Mouse (Mus musculus): ENCODE results near the gene Ubxn6.
"Not testable (repeated sequence)": the region's sequence is repeated elsewhere in the genome, so short reads cannot be mapped to it uniquely, and the experiment has no call there.

Gene Ubxn6

GRCm38 (mm10) chr17:56074827-56075208, at the start of gene Ubxn6:
Gene Ubxn6 (minus strand): TSS chr17:56075028.
- DNase-seq (ENCODE audit: low read depth) = peak; percentile 92

- DNase-seq (ENCODE audit: low read depth) = no peak
Observed at GRCm38 (mm10) chr17:56123681-56124340, 49.0 kb upstream of the Ubxn6 start.

DNA sequence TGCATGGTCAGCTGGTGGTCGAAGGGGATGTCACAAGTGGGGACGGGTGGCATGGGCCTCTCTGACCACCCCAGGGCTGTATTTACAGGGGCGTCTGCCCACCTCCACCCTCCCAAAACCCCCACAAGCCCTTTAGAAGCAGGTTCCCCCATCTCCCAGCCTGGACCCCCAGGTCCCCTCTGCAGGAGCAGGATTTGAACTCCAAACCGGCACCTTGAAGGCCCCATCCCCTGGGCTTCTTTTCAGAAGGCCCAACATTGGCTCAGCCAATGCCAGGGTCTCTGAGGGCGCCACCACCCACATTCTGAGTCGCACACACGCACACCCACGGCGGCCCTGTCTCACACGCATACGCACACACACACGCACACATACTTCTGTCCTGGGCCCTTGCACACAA, 48.3 kb upstream of the Ubxn6 start:
- DNase-seq (ENCODE audit: low read depth) = no peak

GRCm38 (mm10) chr17:56121826-56122225, 47.0 kb upstream of the Ubxn6 start, which contains the start of gene Lrg1:
Gene Lrg1 (minus strand): TSS chr17:56122001.
- no peak for DNase-seq (ENCODE audit: low read depth)

GRCm38 (mm10) chr17:56119981-56120880, 45.4 kb upstream of the Ubxn6 start:
- DNase-seq (ENCODE audit: low read depth) = no peak

GRCm38 (mm10) chr17:56119431-56119830, 44.6 kb upstream of the Ubxn6 start:
- DNase-seq (ENCODE audit: low read depth) = no peak

- no peak for DNase-seq (ENCODE audit: low read depth)
Observed at GRCm38 (mm10) chr17:56117251-56117710, 42.5 kb upstream of the Ubxn6 start, which contains the start of gene Plin5. Gene Plin5 (minus strand): TSS chr17:56117596.

DNA sequence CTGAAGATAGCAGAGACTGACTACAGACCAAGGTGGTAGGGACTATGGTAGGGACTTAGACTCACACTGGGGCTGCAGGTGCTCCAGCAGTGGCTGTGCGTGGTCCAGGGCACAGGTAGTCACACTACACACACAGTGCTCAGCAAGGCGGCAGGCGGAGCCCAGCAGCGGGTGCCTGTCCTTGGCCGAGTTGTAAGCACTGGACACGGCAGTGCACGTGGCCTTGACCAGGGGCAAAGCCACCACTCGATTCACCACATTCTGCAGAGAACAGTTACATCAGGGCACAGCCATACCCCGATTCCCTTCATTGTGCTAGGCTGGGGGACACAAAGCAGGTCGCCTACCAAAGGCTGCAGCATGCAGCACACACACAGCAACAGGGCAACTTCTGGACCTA, 41.4 kb upstream of the Ubxn6 start:
- no peak for DNase-seq (ENCODE audit: low read depth)

DNA sequence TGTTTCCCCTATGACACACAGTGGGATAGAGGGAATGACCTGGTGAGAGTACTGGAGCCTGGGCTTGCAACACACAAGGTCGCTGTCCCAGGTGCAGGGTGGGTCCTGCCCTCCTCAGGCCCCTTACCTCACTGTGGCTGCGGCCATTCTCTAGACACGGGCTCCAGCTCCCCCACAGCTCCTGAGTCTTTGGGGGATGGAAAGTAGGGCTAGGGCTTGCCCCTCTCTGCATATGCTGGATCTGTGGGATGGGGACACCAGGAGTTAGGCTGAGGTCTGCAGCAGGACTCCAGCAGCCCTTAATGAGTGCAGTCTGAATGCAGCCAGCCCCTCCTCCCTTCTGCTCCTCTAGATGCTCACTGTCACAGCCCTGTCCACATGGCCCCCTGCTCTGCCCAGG, 37.9 kb upstream of the Ubxn6 start:
- no peak for DNase-seq (ENCODE audit: low read depth)

DNA sequence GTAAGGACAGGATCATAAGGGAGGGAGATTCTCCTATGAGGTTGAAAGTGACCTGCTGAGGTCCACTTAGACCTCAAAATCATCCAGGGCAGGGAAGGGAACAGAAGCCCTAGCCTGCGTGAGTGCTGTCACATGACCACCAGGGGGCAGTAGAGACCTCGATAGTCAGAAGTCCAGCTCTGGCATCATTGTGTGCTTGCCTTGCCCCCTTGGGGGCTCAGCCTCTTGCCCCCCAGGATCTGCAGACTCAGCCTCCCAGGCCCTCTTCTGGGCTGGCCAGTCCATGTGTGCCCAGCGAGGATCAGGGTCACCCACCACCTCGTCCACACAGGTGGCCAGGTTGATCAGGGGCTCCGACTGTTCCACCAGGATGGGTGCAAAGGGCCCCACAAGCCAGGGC, 37.0 kb upstream of the Ubxn6 start:
- peak; percentile 67 for DNase-seq (ENCODE audit: low read depth)

DNA sequence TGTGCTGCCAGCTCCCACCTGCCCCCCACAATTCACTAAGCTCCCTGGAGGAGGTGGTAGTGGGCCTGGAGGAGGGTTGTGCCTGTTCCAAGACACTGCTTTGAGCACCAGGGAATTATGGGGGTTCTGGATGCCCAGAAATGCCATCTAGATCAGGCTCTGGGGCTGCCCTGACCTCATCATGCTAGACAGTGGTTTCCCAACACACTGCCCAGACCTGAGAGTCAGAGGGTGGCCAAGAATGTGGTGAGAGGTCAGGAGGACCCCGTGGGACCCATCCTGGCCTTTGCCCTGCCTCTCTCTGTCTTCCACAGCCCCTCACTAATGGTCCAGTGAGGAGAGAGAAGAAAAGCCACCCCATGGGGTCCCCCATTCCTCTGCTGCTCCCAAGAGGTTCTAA, 36.2 kb upstream of the Ubxn6 start:
- no peak for DNase-seq (ENCODE audit: low read depth)

DNA sequence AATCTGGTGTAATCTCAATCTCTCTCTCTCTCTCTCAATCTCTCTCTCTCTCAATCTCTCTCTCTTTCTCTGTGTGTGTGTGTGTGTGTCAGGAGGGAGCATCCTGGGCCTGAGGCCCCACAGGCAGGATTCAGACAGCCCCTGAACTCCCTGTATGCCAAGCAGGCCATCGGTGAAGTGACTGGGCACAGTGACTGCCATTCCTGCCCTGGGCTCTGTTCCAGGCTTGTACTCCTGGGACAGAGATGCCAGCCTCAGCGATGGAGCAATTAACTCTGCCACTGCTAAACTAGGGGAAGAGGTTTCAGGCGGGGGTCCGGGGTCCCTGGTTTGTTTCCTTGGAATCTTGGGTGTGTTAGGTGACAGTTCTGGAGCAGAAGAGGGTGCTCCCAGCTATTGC, 35.7 kb upstream of the Ubxn6 start:
- DNase-seq (ENCODE audit: low read depth) = no peak

DNA sequence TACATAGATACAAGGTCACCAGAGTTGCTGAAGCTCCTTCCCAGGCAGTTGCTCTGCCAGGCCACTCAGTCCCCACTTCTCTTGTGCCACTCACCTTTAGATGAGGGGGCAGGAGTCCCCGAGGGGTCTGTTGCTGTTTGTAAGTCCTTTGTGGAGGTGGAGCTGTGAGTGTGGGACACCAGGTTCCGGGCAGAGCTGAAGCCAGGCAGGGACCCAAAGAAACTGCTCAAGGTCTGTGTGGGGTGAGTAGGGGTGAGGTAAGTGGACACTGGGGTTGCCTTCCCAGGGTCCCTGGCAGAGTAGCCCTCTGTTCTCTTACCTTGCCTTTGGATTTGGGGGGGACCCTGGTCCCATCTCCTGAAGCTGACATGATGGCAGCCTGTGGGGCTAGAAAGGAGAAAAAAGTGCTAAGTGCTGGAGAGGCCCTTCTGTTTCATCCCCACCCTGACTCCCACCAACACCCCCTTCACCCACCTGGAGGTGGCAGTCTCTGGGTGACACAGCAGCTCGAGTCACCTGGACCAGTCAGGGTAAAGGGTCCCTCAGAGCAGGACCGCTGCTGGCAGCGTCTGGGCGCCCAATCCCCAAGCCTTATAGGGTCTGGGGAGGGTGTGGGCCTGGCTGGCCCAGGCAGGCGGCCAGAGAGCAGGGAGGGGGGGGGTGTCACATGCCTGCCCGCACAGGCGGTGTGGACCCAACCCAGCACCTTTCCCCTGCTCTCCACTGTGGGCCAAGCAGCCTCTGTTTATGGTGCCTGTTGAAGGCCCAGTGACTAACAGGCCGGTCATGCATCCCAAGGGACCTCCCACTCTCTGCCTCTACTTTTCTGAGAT, 34.6 kb upstream of the Ubxn6 start, which contains the start of gene Plin4:
Gene Plin4, minus strand, starts transcription at position 585 of the 833 bp plus-strand sequence.
- DNase-seq (ENCODE audit: low read depth) = no peak

DNA sequence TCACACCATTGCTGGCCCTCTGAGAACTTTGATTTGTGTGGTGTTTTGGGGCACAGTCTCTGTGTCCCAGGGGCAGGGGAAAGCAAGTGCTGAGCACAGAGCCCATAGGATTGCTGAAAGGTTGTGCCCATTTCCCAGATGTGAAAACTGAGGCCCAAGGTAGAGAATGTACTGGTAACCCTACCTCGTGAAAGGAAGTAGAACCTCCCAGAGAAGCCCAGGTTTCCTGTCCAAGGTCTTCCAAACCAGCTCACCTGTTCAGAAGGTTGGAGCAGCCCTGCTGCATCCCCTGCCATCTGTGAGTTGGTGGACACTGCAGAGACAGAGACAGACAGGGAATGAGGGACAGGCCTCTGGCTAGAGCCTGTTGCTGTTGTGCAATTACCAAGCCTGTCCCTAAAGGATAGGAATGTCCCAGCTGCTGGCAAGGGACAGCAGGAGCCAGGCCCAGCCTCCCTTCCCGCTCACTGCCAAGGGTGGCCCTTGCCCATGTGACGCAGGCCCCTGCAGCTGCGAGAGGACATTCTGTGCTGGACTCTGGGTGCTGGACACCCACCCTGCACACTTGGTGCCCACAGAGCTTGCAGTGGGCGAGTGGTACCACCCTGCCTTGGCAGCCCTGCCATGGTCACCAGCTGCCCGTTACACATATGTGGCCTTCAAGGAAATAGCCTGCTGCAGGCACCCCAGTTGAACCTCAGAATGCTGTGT, 33.7 kb upstream of the Ubxn6 start:
- DNase-seq (ENCODE audit: low read depth) = no peak

- no peak for DNase-seq (ENCODE audit: low read depth)
Observed at GRCm38 (mm10) chr17:56107736-56108135, 32.9 kb upstream of the Ubxn6 start.

- no peak for DNase-seq (ENCODE audit: low read depth)
Observed at GRCm38 (mm10) chr17:56106981-56107380, 32.2 kb upstream of the Ubxn6 start.

DNA sequence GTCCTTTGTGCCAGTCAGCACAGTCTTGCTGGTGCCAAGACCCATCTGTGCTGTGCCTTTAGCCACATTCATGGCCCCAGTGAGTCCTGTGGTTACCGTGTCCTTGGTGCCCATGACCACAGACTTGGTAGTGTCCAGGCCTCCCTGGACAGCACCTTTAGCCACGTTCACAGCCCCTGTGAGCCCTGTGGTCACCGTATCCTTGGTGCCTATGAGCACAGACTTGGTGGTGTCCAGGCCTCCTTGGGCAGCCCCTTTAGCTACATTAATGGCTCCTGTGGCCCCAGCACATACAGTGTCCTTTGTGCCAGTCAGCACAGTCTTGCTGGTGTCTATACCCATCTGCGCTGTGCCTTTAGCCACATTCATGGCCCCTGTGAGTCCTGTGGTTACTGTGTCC, 31.6 kb upstream of the Ubxn6 start:
- not testable (repeated sequence) for DNase-seq (ENCODE audit: low read depth)

- not testable (repeated sequence) for DNase-seq (ENCODE audit: low read depth)
Observed at GRCm38 (mm10) chr17:56104821-56105220, 30.0 kb upstream of the Ubxn6 start.

DNA sequence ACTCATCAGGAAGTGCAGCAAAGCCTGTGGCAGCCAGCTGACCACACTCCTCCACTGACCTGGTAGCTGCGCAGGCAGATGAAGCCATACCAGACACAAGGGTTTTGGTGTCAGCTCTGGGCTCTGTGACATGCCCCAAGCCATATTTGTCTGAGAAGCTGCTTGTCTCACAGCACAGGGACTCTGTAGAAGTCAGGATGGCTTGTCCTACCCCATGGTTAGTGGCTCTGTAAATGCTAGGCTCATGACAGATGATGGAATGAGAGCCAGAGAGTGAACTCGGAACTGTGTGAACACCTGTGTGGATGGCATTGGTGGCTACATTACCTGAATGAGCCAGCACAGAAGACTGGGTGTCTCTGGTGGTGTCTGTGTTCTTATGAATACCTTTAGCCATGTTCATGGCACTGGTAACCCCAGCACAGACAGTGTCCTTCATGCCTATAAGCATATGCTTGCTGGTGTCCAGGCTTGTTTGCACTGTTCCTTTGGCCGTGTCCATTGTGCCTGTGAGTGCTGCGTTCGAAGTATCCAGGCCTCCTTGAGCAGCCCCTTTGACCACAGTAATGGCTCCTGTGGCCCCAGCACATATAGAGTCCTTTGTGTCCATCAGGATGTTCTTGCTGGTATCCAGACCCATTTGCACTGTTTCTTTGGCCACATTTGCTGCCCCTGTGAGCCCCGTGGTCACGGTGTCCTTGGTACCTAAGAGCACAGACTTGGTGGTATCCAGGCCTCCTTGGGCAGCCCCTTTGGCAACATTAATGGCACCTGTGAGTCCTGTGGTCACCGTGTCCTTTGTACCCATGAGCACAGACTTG, 28.8 kb upstream of the Ubxn6 start:
- DNase-seq (ENCODE audit: low read depth) = no peak

DNA sequence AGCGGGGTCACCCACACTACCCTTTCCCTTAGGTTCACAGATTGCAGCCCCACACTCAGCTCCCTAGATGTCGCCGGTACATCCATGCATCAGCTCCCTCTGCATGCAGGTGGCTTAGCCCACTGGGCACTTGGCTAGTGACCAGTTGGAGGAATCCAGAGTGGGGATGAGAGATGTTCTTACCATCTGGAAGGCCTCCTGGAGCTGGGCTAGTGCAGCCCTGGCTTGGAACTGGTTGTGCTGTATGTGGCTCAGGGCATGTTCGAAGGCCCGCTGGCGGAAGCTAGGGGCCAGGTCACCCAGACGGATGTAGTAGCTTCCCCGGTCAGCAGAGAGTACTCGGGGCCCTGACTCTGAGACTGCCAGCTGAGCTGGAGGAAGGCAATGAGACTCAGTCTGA, 28.1 kb upstream of the Ubxn6 start:
- no peak for DNase-seq (ENCODE audit: low read depth)

DNA sequence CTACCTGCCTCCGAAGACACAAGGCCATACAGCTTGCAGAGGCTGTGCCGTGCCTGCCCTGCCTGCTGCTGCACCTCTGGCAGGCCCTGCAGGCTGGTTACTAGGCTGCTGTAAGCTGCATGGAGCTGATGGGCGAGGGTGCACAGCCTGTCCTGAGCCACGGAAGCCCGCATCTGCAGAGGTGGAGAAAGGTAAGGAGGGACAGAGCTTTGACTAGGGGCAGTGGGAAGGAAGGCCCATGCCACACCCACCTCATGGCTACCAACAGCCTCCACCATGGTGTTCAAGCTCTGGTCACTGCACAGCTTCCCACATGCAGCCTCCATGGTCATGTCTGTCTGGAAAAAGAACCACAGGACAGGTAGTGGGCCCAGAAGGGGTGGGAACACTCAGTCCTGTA, 27.3 kb upstream of the Ubxn6 start:
- DNase-seq (ENCODE audit: low read depth) = no peak
